Mouse (Mus musculus): ENCODE results near the gene D6Wsu163e. TPM values are rescaled to one million over a fixed set of nuclear protein-coding genes. Genes with fewer than 3 reads are reported as not detected.

D6Wsu163e gene
- polyA plus RNA-seq, 1 experiment from 2014 or later: 18.5 TPM

GRCm38 (mm10) chr6:126955734-126956133 lies 16.0 kb downstream of the D6Wsu163e start:
- H3K27ac ChIP-seq: no peak overlapping the region
- no peaks in the 10 kb centered on the region for H3K4me1 ChIP-seq
- no peak for ATAC-seq (ENCODE audit: borderline replicate concordance, extremely low read depth, low FRiP score, low TSS enrichment)
- no peak overlapping the region for H3K4me2 ChIP-seq
- H3K9ac ChIP-seq: no peak overlapping the region
- WGBS: 5% methylated on average over 10 of the region's 10 CpGs
- no peak overlapping the region for H3K4me3 ChIP-seq
- H3K9me3 ChIP-seq: no peaks in the 10 kb centered on the region
- H3K27me3 ChIP-seq: no peaks in the 10 kb centered on the region
- H3K36me3 ChIP-seq: peaks cover 21% of the 10 kb centered on the region

- peaks cover 19% of the 10 kb centered on the region; the same call in 1 of the 2 replicates for H3K36me3 ChIP-seq
- H3K27ac ChIP-seq: no peak overlapping the region
- no peaks in the 10 kb centered on the region for H3K9me3 ChIP-seq
- 85% methylated on average over 8 of the region's 8 CpGs for WGBS
- H3K4me1 ChIP-seq: no peaks in the 10 kb centered on the region
- H3K27me3 ChIP-seq: no peaks in the 10 kb centered on the region
- no peak overlapping the region for H3K4me2 ChIP-seq
- H3K4me3 ChIP-seq: no peak overlapping the region
- H3K9ac ChIP-seq: no peak overlapping the region
- no peak for ATAC-seq (ENCODE audit: borderline replicate concordance, extremely low read depth, low FRiP score, low TSS enrichment)
Observed at GRCm38 (mm10) chr6:126961371-126962018, 21.7 kb downstream of the D6Wsu163e start.

- ATAC-seq (ENCODE audit: borderline replicate concordance, extremely low read depth, low FRiP score, low TSS enrichment): no peak
- WGBS: 76% methylated on average over 5 of the region's 5 CpGs
- H3K9ac ChIP-seq: no peak overlapping the region
Observed at GRCm38 (mm10) chr6:126962709-126963108, 22.9 kb downstream of the D6Wsu163e start.

GRCm38 (mm10) chr6:126963426-126963825 lies 23.7 kb downstream of the D6Wsu163e start:
- H3K4me2 ChIP-seq: no peak overlapping the region
- 88% methylated on average over 9 of the region's 9 CpGs for WGBS
- no peaks in the 10 kb centered on the region for H3K4me1 ChIP-seq

More at GRCm38 (mm10) chr6:126962709-126963108, 22.9 kb downstream of the D6Wsu163e start:
- no peak overlapping the region for H3K4me3 ChIP-seq
- H3K36me3 ChIP-seq: 0 out of 2 replicates have a peak, but pooled peaks cover 9% of the 10 kb centered on the region
- H3K9me3 ChIP-seq: no peaks in the 10 kb centered on the region
- no peak overlapping the region for H3K4me2 ChIP-seq
- no peaks in the 10 kb centered on the region for H3K27me3 ChIP-seq
- H3K27ac ChIP-seq: no peak overlapping the region
- no peaks in the 10 kb centered on the region for H3K4me1 ChIP-seq

GRCm38 (mm10) chr6:126966241-126967026 lies 26.7 kb downstream of the D6Wsu163e start:
- H3K27ac ChIP-seq: no peak overlapping the region
- 0 out of 2 replicates have a peak, but pooled peaks cover 7% of the 10 kb centered on the region for H3K36me3 ChIP-seq
- no peak overlapping the region for H3K4me3 ChIP-seq
- 80% methylated on average over 14 of the region's 14 CpGs for WGBS
- H3K4me1 ChIP-seq: no peaks in the 10 kb centered on the region
- H3K9me3 ChIP-seq: no peaks in the 10 kb centered on the region
- ATAC-seq (ENCODE audit: borderline replicate concordance, extremely low read depth, low FRiP score, low TSS enrichment): no peak
- H3K27me3 ChIP-seq: no peaks in the 10 kb centered on the region
- H3K4me2 ChIP-seq: no peak overlapping the region
- no peak overlapping the region for H3K9ac ChIP-seq

More at GRCm38 (mm10) chr6:126963426-126963825, 23.7 kb downstream of the D6Wsu163e start:
- no peaks in the 10 kb centered on the region for H3K27me3 ChIP-seq
- H3K27ac ChIP-seq: no peak overlapping the region
- H3K36me3 ChIP-seq: 0 out of 2 replicates have a peak, but pooled peaks cover 7% of the 10 kb centered on the region
- H3K9me3 ChIP-seq: no peaks in the 10 kb centered on the region
- H3K4me3 ChIP-seq: no peak overlapping the region
- ATAC-seq (ENCODE audit: borderline replicate concordance, extremely low read depth, low FRiP score, low TSS enrichment): no peak
- H3K9ac ChIP-seq: no peak overlapping the region

- Histone ChIP-seq H3K36me3 (no peaks in the 10 kb centered on the region; the same call in 1 of the 2 replicates), H3K27ac (no peak overlapping the region)
- no peak for ATAC-seq (ENCODE audit: borderline replicate concordance, extremely low read depth, low FRiP score, low TSS enrichment)
Observed at GRCm38 (mm10) chr6:126981539-126982234, 41.9 kb downstream of the D6Wsu163e start.

GRCm38 (mm10) chr6:126993676-126994075 lies 53.9 kb downstream of the D6Wsu163e start:
- no peaks in the 10 kb centered on the region for H3K36me3 ChIP-seq
- no peak overlapping the region for H3K4me2 ChIP-seq
- H3K9me3 ChIP-seq: no peaks in the 10 kb centered on the region
- ATAC-seq (ENCODE audit: borderline replicate concordance, extremely low read depth, low FRiP score, low TSS enrichment): no peak
- H3K27ac ChIP-seq: no peak overlapping the region
- no peaks in the 10 kb centered on the region for H3K27me3 ChIP-seq
- H3K4me1 ChIP-seq: no peaks in the 10 kb centered on the region
- H3K9ac ChIP-seq: no peak overlapping the region
- WGBS: 63% methylated on average over 2 of the region's 2 CpGs
- H3K4me3 ChIP-seq: no peak overlapping the region

More at GRCm38 (mm10) chr6:126981539-126982234, 41.9 kb downstream of the D6Wsu163e start:
- no peak overlapping the region for H3K4me3 ChIP-seq
- 38% methylated on average over 5 of the region's 5 CpGs for WGBS
- no peak overlapping the region for H3K9ac ChIP-seq
- H3K9me3 ChIP-seq: no peaks in the 10 kb centered on the region
- H3K4me2 ChIP-seq: no peak overlapping the region
- H3K27me3 ChIP-seq: no peaks in the 10 kb centered on the region
- H3K4me1 ChIP-seq: no peaks in the 10 kb centered on the region

- WGBS: 53% methylated on average over 3 of the region's 3 CpGs
- no peak for ATAC-seq (ENCODE audit: borderline replicate concordance, extremely low read depth, low FRiP score, low TSS enrichment)
- Histone ChIP-seq H3K4me3 (no peak overlapping the region), H3K27ac (no peak overlapping the region), H3K27me3 (no peaks in the 10 kb centered on the region), H3K9me3 (no peaks in the 10 kb centered on the region), H3K36me3 (no peaks in the 10 kb centered on the region), H3K4me1 (no peaks in the 10 kb centered on the region), H3K9ac (no peak overlapping the region), H3K4me2 (no peak overlapping the region)
Observed at GRCm38 (mm10) chr6:126995494-126995893, 55.7 kb downstream of the D6Wsu163e start.

GRCm38 (mm10) chr6:126996399-126996798 lies 56.6 kb downstream of the D6Wsu163e start:
- Histone ChIP-seq H3K4me2 (no peak overlapping the region), H3K9me3 (no peaks in the 10 kb centered on the region), H3K4me3 (no peak overlapping the region), H3K9ac (no peak overlapping the region), H3K4me1 (no peaks in the 10 kb centered on the region), H3K36me3 (no peaks in the 10 kb centered on the region), H3K27ac (no peak overlapping the region), H3K27me3 (no peaks in the 10 kb centered on the region)
- ATAC-seq (ENCODE audit: borderline replicate concordance, extremely low read depth, low FRiP score, low TSS enrichment): no peak
- WGBS: 65% methylated on average over 5 of the region's 5 CpGs

GRCm38 (mm10) chr6:127005646-127006045 lies 65.9 kb downstream of the D6Wsu163e start:
- H3K4me3 ChIP-seq: no peak overlapping the region
- no peak for ATAC-seq (ENCODE audit: borderline replicate concordance, extremely low read depth, low FRiP score, low TSS enrichment)
- H3K36me3 ChIP-seq: no peaks in the 10 kb centered on the region
- H3K4me1 ChIP-seq: no peaks in the 10 kb centered on the region
- no peak overlapping the region for H3K9ac ChIP-seq
- no peak overlapping the region for H3K27ac ChIP-seq
- no peaks in the 10 kb centered on the region for H3K27me3 ChIP-seq
- 82% methylated on average over 3 of the region's 3 CpGs for WGBS
- H3K9me3 ChIP-seq: no peaks in the 10 kb centered on the region
- H3K4me2 ChIP-seq: no peak overlapping the region

- ATAC-seq (ENCODE audit: borderline replicate concordance, extremely low read depth, low FRiP score, low TSS enrichment): no peak
- Histone ChIP-seq H3K36me3 (no peaks in the 10 kb centered on the region), H3K4me2 (no peak overlapping the region), H3K4me1 (no peaks in the 10 kb centered on the region), H3K9ac (no peak overlapping the region), H3K9me3 (no peaks in the 10 kb centered on the region), H3K27me3 (no peaks in the 10 kb centered on the region), H3K27ac (no peak overlapping the region), H3K4me3 (no peak overlapping the region)
- 74% methylated on average over 3 of the region's 3 CpGs for WGBS
Observed at GRCm38 (mm10) chr6:127006551-127006950, 66.8 kb downstream of the D6Wsu163e start.

All from lung, embryonic 15.5 days (tissue).